Mouse (Mus musculus): ENCODE measurements around the gene Shb. TPM values are rescaled to one million over a fixed set of nuclear protein-coding genes. Genes with fewer than 3 reads are reported as not detected.

Shb gene
- total and polyA plus RNA-seq, 3 experiments: 7.7 to 15.5 (median 8.6) TPM

GRCm38 (mm10) chr4:45530662-45531542, 1.4 kb downstream of the Shb start:
- TF ChIP-seq ETS1 (conservative IDR thresholded peaks at IDR 0.05; ENCODE audit: low read depth, low read length) (peak; percentile 70; the same call in 1 of the 2 replicates), EP300 (IDR thresholded peaks at IDR 0.05; ENCODE audit: low read length) (no peak; the same call in 1 of the 2 replicates), UBTF (IDR thresholded peaks at IDR 0.05; ENCODE audit: low read depth, low read length) (peak; percentile 83; the same call in 1 of the 2 replicates), IRF4 (IDR thresholded peaks at IDR 0.05; ENCODE audit: low read depth, low read length) (no peak), TCF12 (IDR thresholded peaks at IDR 0.05; ENCODE audit: low read depth, low read length) (peak; percentile 67; the same call in 1 of the 2 replicates), POLR2AphosphoS2 (IDR thresholded peaks at IDR 0.05; ENCODE audit: low read depth, low read length) (no peak; the same call in 1 of the 2 replicates), BHLHE40 (IDR thresholded peaks at IDR 0.05; ENCODE audit: low read depth, low read length) (peak; percentile 94), MYC (IDR thresholded peaks at IDR 0.05; ENCODE audit: low read depth, low read length) (no peak), CHD2 (IDR thresholded peaks at IDR 0.05; ENCODE audit: low read length) (peak; percentile 33; the same call in 1 of the 2 replicates), ELF1 (IDR thresholded peaks at IDR 0.05; ENCODE audit: low read depth, low read length) (peak; percentile 84), JUND (conservative IDR thresholded peaks at IDR 0.05; ENCODE audit: low read depth, low read length) (no peak), JUN (IDR thresholded peaks at IDR 0.05; ENCODE audit: insufficient read depth, low read depth, low read length) (no peak), TBP (conservative IDR thresholded peaks at IDR 0.05; ENCODE audit: low read depth, low read length) (peak; percentile 80), NELFE (IDR thresholded peaks at IDR 0.05; ENCODE audit: low read depth, low read length) (peak; percentile 71), RCOR1 (conservative IDR thresholded peaks at IDR 0.05; ENCODE audit: low read depth, low read length) (no peak), USF1 (IDR thresholded peaks at IDR 0.05; ENCODE audit: low read depth, low read length) (no peak), MEF2A (IDR thresholded peaks at IDR 0.05; ENCODE audit: borderline replicate concordance, low read depth, low read length) (peak; percentile 66), SMC3 (IDR thresholded peaks at IDR 0.05; ENCODE audit: low read depth, low read length) (peak; percentile 43), ZNF384 (IDR thresholded peaks at IDR 0.05; ENCODE audit: low read depth, low read length) (no peak), ZC3H11A (IDR thresholded peaks at IDR 0.05; ENCODE audit: low read depth, low read length) (no peak), KAT2A (IDR thresholded peaks at IDR 0.05; ENCODE audit: insufficient replicate concordance, low read length) (0 out of 2 replicates have a peak, but pooled peaks have one; percentile 9), CHD1 (IDR thresholded peaks at IDR 0.05; ENCODE audit: low read depth, low read length) (peak; percentile 46; the same call in 1 of the 2 replicates), MAFK (IDR thresholded peaks at IDR 0.05; ENCODE audit: insufficient replicate concordance, low read length) (no peak), ZKSCAN1 (IDR thresholded peaks at IDR 0.05; ENCODE audit: borderline replicate concordance, low read depth, low read length) (no peak), MAX (IDR thresholded peaks at IDR 0.05; ENCODE audit: low read length) (no peak; the same call in 1 of the 2 replicates), USF2 (conservative IDR thresholded peaks at IDR 0.05; ENCODE audit: low read depth, low read length) (no peak), GABPA (IDR thresholded peaks at IDR 0.05; ENCODE audit: insufficient replicate concordance, low read depth, low read length) (no peak), SIN3A (IDR thresholded peaks at IDR 0.05; ENCODE audit: low read length) (peak; percentile 98), NRF1 (IDR thresholded peaks at IDR 0.05; ENCODE audit: low read depth, low read length) (peak; percentile 41; the same call in 1 of the 2 replicates), MXI1 (IDR thresholded peaks at IDR 0.05; ENCODE audit: low read depth, low read length) (peak; percentile 78), HCFC1 (IDR thresholded peaks at IDR 0.05; ENCODE audit: low read depth, low read length) (peak; percentile 72), CTCF (conservative IDR thresholded peaks at IDR 0.05 in 1 of 2, IDR thresholded peaks at IDR 0.05 in 1 of 2; ENCODE audit: low read depth in 2 of 2, low read length in 2 of 2) (peak in 1 of 2 experiments; percentile 50; a peak in 2 of 4 replicates), RAD21 (IDR thresholded peaks at IDR 0.05; ENCODE audit: low read depth, low read length) (peak; percentile 39), POLR2A (IDR thresholded peaks at IDR 0.05; ENCODE audit: low read depth, low read length) (peak; percentile 77), MAZ (IDR thresholded peaks at IDR 0.05; ENCODE audit: low read depth, low read length) (no peak), E2F4 (IDR thresholded peaks at IDR 0.05; ENCODE audit: insufficient replicate concordance, low read depth, low read length) (no peak), ZMIZ1 (IDR thresholded peaks at IDR 0.05; ENCODE audit: low read depth, low read length) (peak; percentile 53), PAX5 (IDR thresholded peaks at IDR 0.05; ENCODE audit: low read length) (no peak)
- H3K4me3 ChIP-seq (replicated peaks in 1 of 3; ENCODE audit: low read depth in 2 of 3, low read length in 2 of 3, poor library complexity in 1 of 3): peak overlapping the region; percentile 80 to 81 (median 80)
- peak; percentile 93 for DNase-seq (ENCODE audit: extremely low read depth)
- H3K36me3 ChIP-seq (replicated peaks in 1 of 2; ENCODE audit: control insufficient read depth in 1 of 2, insufficient read depth in 1 of 2, low read length in 1 of 2): peaks cover 5 to 16% of the 10 kb centered on the region in 2 experiments
- in situ Hi-C loops (cut with MboI; ENCODE audit: low pct_ligation_motif_present, low pct_unique_long_range_greater_than_20kb, low sequenced_read_pairs) (loop anchor here (10.0 kb wide), 1 partner anchor 234 kb away; no protein-coding TSS in a partner anchor), dilution Hi-C loops (cut with MboI; ENCODE audit: extremely low pct_ligation_motif_present, extremely low pct_unique_long_range_greater_than_20kb, low sequenced_read_pairs) (no loop called here)
- H3K9me3 ChIP-seq (replicated peaks; ENCODE audit: low read length): no peaks in the 10 kb centered on the region
- H3K27me3 ChIP-seq (replicated peaks): no peaks in the 10 kb centered on the region
- H3K9ac ChIP-seq (ENCODE audit: insufficient read depth, low read depth): peak overlapping the region; percentile 82
- H3K27ac ChIP-seq (ENCODE audit: insufficient read depth, low read depth): peak overlapping the region; percentile 94
- H3K4me1 ChIP-seq (ENCODE audit: control insufficient read depth in 1 of 2, insufficient read depth in 2 of 2): peaks cover 8 to 38% of the 10 kb centered on the region in 2 experiments
- peak overlapping the region; percentile 96 for H3K4me2 ChIP-seq (ENCODE audit: insufficient read depth, low read depth, poor library complexity, severe bottlenecking)
- H3K79me2 ChIP-seq (replicated peaks; ENCODE audit: control insufficient read depth, extremely low read depth, insufficient read depth, poor library complexity, severe bottlenecking): no peaks in the 10 kb centered on the region

Data from CH12.LX (cell line).